Mouse (Mus musculus): Measurements from ENCODE around the gene Fbxo11.

Fbxo11 gene

GRCm38 (mm10) chr17:88065031-88065800, at the start of gene Fbxo11:
Gene Fbxo11 (minus strand): TSS chr17:88065291.
- DNase-seq (ENCODE audit: low spot score in 2 of 2), result peak; percentile 56 to 64

- DNase-seq (ENCODE audit: low spot score in 2 of 2), result no peak
Measured at GRCm38 (mm10) chr17:88113883-88114229, 48.8 kb upstream of the Fbxo11 start.

GRCm38 (mm10) chr17:88113015-88113882, 48.2 kb upstream of the Fbxo11 start:
- DNase-seq (ENCODE audit: low spot score in 2 of 2), result no peak

- no peak for DNase-seq (ENCODE audit: low spot score in 2 of 2)
Measured at GRCm38 (mm10) chr17:88111865-88112645, 47.0 kb upstream of the Fbxo11 start.

GRCm38 (mm10) chr17:88111081-88111796, 46.1 kb upstream of the Fbxo11 start:
- DNase-seq (ENCODE audit: low spot score in 2 of 2), result no peak

GRCm38 (mm10) chr17:88107708-88108107, 42.6 kb upstream of the Fbxo11 start:
- no peak for DNase-seq (ENCODE audit: low spot score in 2 of 2)

- no peak for DNase-seq (ENCODE audit: low spot score in 2 of 2)
Measured at GRCm38 (mm10) chr17:88106365-88106764, 41.3 kb upstream of the Fbxo11 start.

- DNase-seq (ENCODE audit: low spot score in 2 of 2), result no peak
Measured at GRCm38 (mm10) chr17:88102597-88102996, 37.5 kb upstream of the Fbxo11 start.

- DNase-seq (ENCODE audit: low spot score in 2 of 2), result no peak
Measured at GRCm38 (mm10) chr17:88098181-88098852, 33.2 kb upstream of the Fbxo11 start.

- no peak for DNase-seq (ENCODE audit: low spot score in 2 of 2)
Measured at GRCm38 (mm10) chr17:88097543-88097942, 32.5 kb upstream of the Fbxo11 start.

GRCm38 (mm10) chr17:88096809-88097399, 31.8 kb upstream of the Fbxo11 start:
- no peak for DNase-seq (ENCODE audit: low spot score in 2 of 2)

- DNase-seq (ENCODE audit: low spot score in 2 of 2), result no peak
Measured at GRCm38 (mm10) chr17:88095517-88096198, 30.6 kb upstream of the Fbxo11 start.

- DNase-seq (ENCODE audit: low spot score in 2 of 2), result no peak
Measured at GRCm38 (mm10) chr17:88094327-88094726, 29.2 kb upstream of the Fbxo11 start.

GRCm38 (mm10) chr17:88093798-88094197, 28.7 kb upstream of the Fbxo11 start:
- no peak for DNase-seq (ENCODE audit: low spot score in 2 of 2)

GRCm38 (mm10) chr17:88085976-88086375, 20.9 kb upstream of the Fbxo11 start:
- DNase-seq (ENCODE audit: low spot score in 2 of 2), result no peak

- no peak for DNase-seq (ENCODE audit: low spot score in 2 of 2)
Measured at GRCm38 (mm10) chr17:88081446-88081845, 16.4 kb upstream of the Fbxo11 start.

- DNase-seq (ENCODE audit: low spot score in 2 of 2), result no peak
Measured at GRCm38 (mm10) chr17:88079771-88080170, 14.7 kb upstream of the Fbxo11 start.

GRCm38 (mm10) chr17:88072047-88072446, 7.0 kb upstream of the Fbxo11 start:
- no peak for DNase-seq (ENCODE audit: low spot score in 2 of 2)

- DNase-seq (ENCODE audit: low spot score in 2 of 2), result no peak
Measured at GRCm38 (mm10) chr17:88068024-88068719, 3.1 kb upstream of the Fbxo11 start.

Measured in urinary bladder, postnatal 4 days (tissue).